Mouse (Mus musculus) small intestine, adult 10 weeks (tissue): Measurements from ENCODE around the gene Idh2. TPM values are rescaled to one million over a fixed set of nuclear protein-coding genes. Genes with fewer than 3 reads are reported as not detected.

Experiments
- polyA plus RNA-seq: library from polyadenylated mRNA; stranded (reverse); fragments of 350-450 nt; fragmentation: Illumina TruSeq; extraction: RNeasy Lipid Tissue Mini Kit (QIAGEN cat#74804); gene quantifications from one replicate; pipeline ENCODE4 v1.2.3, GENCODE M21; 2014; ENCODE audit warnings: low replicate concordance

Idh2 gene
- 2.1 TPM for polyA plus RNA-seq

GRCm38 (mm10) chr7:80115224-80115590, at the start of gene Idh2:
TSS of gene Idh2 (minus strand) at chr7:80115392.

Other genes with a start within 250 kb of the Idh2 start
- gene Ap3s2, start 194.7 kb downstream of the Idh2 start, polyA plus RNA-seq, result 24.2 TPM
- gene Arpin, start 180.0 kb downstream of the Idh2 start, polyA plus RNA-seq, result 15.9 TPM
- gene Zfp710, start 90.6 kb downstream of the Idh2 start, polyA plus RNA-seq, result 1.9 TPM
- gene Sema4b, start 71.4 kb upstream of the Idh2 start, polyA plus RNA-seq, result 2.6 TPM
- gene Cib1, start 117.4 kb upstream of the Idh2 start, polyA plus RNA-seq, result 18.0 TPM
- 1.9 TPM for gene Gdpgp1, start 117.5 kb upstream of the Idh2 start, polyA plus RNA-seq
- gene Ttll13, start 131.0 kb upstream of the Idh2 start, polyA plus RNA-seq, result not detected
- 9.5 TPM for gene Ngrn, start 145.8 kb upstream of the Idh2 start, polyA plus RNA-seq
- gene Vps33b, start 154.3 kb upstream of the Idh2 start, polyA plus RNA-seq, result 4.6 TPM
- gene Prc1, start 179.1 kb upstream of the Idh2 start, polyA plus RNA-seq, result 28.1 TPM
- gene Rccd1, start 209.1 kb upstream of the Idh2 start, polyA plus RNA-seq, result 2.9 TPM
- gene Unc45a, start 225.6 kb upstream of the Idh2 start, polyA plus RNA-seq, result 1.2 TPM
- 11.0 TPM for gene Hddc3, start 227.7 kb upstream of the Idh2 start, polyA plus RNA-seq